Mouse (Mus musculus): ENCODE data around the gene Defb41.
"Not testable (repeated sequence)": the region's sequence is repeated elsewhere in the genome, so short reads cannot be mapped to it uniquely, and the experiment has no call there.

Defb41 gene

DNA sequence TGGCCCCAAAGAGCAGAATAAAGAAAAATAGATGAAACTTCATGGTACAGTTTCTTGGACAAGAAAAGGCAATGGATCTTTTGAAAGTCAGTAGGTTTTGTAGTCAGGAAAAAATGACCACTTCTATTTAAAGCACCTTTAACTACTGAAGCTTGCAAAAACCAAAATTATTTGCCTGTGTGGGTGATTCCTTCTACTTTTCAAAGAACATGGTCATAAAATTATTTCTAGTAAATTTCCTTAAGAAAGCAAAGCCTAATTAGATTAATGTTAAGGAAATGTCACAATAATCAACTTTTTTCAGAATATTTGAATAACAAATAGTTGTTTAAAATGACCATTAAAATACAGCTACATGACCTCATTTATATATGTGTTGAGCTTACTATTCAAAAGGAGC lies at the start of gene Defb41:
Gene Defb41 (minus strand): TSS at position 101 of the 400 bp plus-strand sequence.
- DNase-seq (ENCODE audit: low spot score in 2 of 2), result no peak

- no peak for DNase-seq (ENCODE audit: low spot score in 2 of 2)
These were observed 43.5 kb upstream of the Defb41 start for GRCm38 (mm10) chr1:18308474-18308829.

GRCm38 (mm10) chr1:18307545-18308473 lies 42.9 kb upstream of the Defb41 start:
- no peak for DNase-seq (ENCODE audit: low spot score in 2 of 2)

DNA sequence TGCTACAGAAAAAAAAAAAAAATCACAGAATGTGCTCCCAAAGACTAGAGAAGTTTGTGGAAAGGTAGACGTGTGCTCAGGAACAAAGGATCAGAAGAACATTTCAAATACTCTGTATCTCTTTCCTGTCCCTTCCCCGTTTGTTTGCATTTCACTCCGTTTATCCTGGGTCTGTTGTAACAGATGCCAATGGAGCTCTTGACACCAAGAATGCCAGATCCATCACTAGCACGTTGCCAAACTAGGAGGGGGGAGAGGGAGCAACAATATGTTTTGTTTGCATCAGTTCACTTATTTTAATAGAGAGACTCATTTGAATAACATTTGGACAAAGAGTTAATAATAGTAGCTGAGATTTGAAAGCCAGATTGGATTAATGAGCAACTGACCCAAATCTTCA lies 27.6 kb upstream of the Defb41 start:
- no peak for DNase-seq (ENCODE audit: low spot score in 2 of 2)

DNA sequence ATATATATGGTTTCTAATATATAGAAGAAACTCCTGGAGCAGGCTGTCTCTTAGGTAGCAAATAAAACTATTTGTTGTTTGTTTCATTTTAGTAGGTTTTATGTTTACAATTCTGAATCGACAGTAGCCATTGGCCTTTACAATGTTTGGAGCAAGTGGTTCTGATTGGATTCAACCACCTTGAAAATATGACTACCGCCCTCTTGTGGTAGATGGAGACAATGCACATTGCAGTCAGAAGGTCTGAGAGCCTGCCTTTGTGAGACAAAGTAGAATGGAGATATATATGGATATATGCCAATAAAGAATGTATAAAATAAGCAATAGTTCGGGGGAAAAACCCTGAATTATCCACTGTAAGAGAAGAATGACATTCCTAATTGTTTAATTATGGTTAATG lies 23.9 kb upstream of the Defb41 start:
- DNase-seq (ENCODE audit: low spot score in 2 of 2), result no peak

GRCm38 (mm10) chr1:18287371-18287770 lies 22.4 kb upstream of the Defb41 start:
- DNase-seq (ENCODE audit: low spot score in 2 of 2), result no peak

GRCm38 (mm10) chr1:18271095-18271494 lies 6.2 kb upstream of the Defb41 start:
- no peak for DNase-seq (ENCODE audit: low spot score in 2 of 2)

GRCm38 (mm10) chr1:18268845-18269244 lies 3.9 kb upstream of the Defb41 start:
- DNase-seq (ENCODE audit: low spot score in 2 of 2), result no peak

DNA sequence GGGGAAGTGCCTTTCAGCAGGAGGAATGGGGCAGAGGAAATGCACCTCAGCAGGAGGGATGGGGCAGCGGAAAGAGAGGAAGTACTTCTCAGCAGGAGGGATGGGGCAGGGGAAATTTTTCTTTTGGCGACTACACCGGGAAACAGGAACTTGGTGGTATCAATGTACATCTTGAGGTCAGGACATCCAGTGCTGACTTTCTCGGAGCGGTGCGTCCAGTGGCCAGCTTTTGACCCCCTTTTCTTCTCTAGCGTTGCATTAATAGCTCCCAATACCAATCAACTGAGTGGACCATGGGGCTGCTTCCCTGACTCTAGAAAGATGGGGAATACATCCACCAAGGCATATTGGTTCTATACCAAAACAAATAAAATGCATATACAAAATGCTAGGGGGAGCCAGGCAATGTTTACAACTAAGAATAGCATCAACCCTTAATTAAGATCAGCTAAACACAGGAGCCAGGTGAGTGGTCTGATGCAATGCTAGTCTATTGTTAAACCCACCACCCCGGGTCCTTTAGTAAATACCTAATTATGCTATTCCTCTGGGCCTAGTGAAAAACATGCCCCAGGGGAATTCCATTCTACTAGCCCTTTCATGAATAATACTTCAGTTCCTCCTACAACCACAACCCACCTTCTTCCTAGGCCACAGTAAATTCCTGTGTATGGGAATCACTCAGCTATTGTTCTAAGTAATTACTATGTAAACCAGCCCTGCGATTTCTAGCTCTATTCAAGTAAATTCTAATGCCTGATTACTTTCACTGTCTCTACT lies 18.9 kb downstream of the Defb41 start:
- DNase-seq (ENCODE audit: low spot score in 2 of 2), result not testable (repeated sequence)

GRCm38 (mm10) chr1:18237343-18237742 lies 27.6 kb downstream of the Defb41 start, which contains the start of gene Defb18:
TSS of gene Defb18 (minus strand) at chr1:18237443.
- no peak for DNase-seq (ENCODE audit: low spot score in 2 of 2)

DNA sequence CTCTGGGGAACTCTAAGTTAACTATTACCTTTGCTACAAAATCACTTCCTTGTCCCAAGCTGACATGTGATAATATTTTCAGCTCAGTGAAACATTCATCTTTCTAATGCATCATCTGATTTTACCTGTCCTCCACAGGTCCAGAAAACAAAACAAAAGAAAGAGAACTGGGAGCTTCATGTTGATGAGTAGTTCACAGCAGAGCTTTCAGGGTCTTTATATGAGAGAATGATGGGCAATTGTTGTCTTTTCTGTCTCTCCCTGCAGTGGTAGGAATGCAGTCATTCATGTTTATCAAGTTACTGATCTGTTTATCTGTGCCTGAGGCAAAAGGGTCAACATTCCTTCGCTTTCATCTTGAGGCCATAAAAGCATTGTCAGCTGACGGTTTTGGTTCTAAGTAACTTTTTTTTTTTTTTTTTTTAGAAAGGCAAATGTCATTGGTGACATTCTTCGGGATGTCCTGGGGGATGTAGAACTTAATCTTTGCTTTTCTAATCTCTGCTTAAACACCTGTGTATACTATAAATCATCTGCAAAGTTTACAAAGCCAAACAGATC lies 41.5 kb downstream of the Defb41 start:
- no peak for DNase-seq (ENCODE audit: low spot score in 2 of 2)

Data from frontal cortex, postnatal 36 days (tissue).